Mouse (Mus musculus) limb, embryonic 10.5 days (tissue): ENCODE data around the gene Galnt18. TPM values are rescaled to one million over a fixed set of nuclear protein-coding genes. Genes with fewer than 3 reads are reported as not detected.

Experiments
- DNase-seq: peaks from one replicate; pipeline ENCODE4 v3.0.0-alpha.2; 2017; ENCODE audit warnings: low spot score
- H3K27ac ChIP-seq: fragments of 300-500 bp; sonication (generic); 2 replicates; pipeline ENCODE4 v1.5.1; 2016; ENCODE audit warnings: mild to moderate bottlenecking
- H3K27me3 ChIP-seq: fragments of 300-500 bp; sonication (generic); 2 replicates; pipeline ENCODE4 v1.6.1; 2016; ENCODE audit warnings: low read depth, mild to moderate bottlenecking; ENCODE audit not compliant: poor library complexity, severe bottlenecking
- H3K36me3 ChIP-seq: fragments of 300-500 bp; sonication (generic); 2 replicates; pipeline ENCODE4 v1.6.1; 2016; ENCODE audit warnings: mild to moderate bottlenecking, moderate library complexity
- H3K4me1 ChIP-seq: fragments of 300-500 bp; sonication (generic); 2 replicates; pipeline ENCODE4 v1.6.1; 2016
- H3K4me3 ChIP-seq: fragments of 300-500 bp; sonication (generic); 2 replicates; pipeline ENCODE4 v1.5.1; 2016; ENCODE audit warnings: mild to moderate bottlenecking, moderate library complexity
- H3K9me3 ChIP-seq: fragments of 300-500 bp; sonication (generic); replicated peaks from 2 replicates; pipeline ENCODE4 v1.6.1; 2016; ENCODE audit warnings: mild to moderate bottlenecking
- WGBS: fragments of 180-500 bp; shearing (Covaris S2); methylation state at CpG from one replicate; pipeline ENCODE4 v1.1.7; 2016; 5-methylcytosine and 5-hydroxymethylcytosine counted together
- polyA plus RNA-seq: library from polyadenylated mRNA; unstranded; fragments of >200 nt; fragmentation: Nextera tagmentation; extraction: Ambion mirVana; gene quantifications from 2 replicates; pipeline ENCODE4 v1.2.1, GENCODE M21; 2016

Galnt18 gene
- polyA plus RNA-seq, 1 experiment from 2014 or later = 10.3 TPM

DNA sequence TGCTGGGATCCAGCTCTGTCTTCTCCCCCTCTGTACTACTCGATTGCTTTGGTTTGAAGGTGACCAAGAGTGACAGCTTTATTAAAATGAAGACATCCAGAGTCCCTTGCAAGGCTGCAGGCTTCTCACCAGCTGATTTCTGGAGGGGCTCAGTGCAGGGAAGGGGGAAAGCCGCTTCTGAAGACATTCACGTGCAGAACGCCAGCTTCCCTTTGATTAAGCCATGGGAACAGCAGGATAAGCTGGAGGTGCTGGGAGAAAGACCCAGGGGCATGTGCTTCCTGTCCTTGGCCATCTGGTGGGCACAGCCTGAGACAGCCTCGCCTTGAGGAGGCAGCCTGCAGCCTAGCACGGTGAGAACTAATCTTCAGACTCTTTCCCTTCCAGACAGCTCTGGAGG lies 17.0 kb downstream of the Galnt18 start:
- H3K9me3 ChIP-seq = no peaks in the 10 kb centered on the region

DNA sequence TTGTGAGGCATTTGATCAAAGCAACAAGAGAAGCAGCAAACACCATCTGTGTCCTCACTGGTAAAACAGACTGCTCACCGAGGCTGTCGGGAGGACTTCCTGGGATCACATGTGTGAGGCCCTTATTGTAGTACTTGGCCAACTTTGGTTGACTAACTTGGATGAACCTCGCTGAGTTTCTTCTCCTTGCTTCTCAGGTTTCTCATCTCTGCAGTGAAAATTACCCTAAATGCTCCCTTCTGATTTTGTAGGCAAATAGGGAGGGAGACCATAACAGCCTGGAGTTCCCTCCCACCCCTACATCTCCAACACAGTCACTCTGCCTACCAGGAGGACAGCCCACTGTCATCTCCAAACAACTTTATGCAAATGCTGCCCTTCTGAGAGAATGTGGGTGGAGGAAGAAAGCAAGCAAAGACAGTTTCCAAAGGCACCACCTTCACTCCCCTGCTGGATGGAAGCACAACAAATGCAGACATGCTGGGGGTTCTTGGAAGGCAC lies 31.2 kb downstream of the Galnt18 start:
- H3K27ac ChIP-seq = no peak overlapping the region
- H3K27me3 ChIP-seq = no peaks in the 10 kb centered on the region
- DNase-seq = no peak
- no peaks in the 10 kb centered on the region for H3K4me1 ChIP-seq
- no peak overlapping the region for H3K4me3 ChIP-seq
- no peaks in the 10 kb centered on the region for H3K36me3 ChIP-seq
- 88% methylated on average over 3 of the region's 3 CpGs for WGBS
- H3K9me3 ChIP-seq = no peaks in the 10 kb centered on the region

More for the DNA sequence above, 17.0 kb downstream of the Galnt18 start:
- no peak overlapping the region for H3K4me3 ChIP-seq
- 46% methylated on average over 6 of the region's 6 CpGs for WGBS
- H3K36me3 ChIP-seq = no peaks in the 10 kb centered on the region
- no peak for DNase-seq
- no peak overlapping the region for H3K27ac ChIP-seq
- peaks cover 15% of the 10 kb centered on the region for H3K4me1 ChIP-seq
- no peaks in the 10 kb centered on the region for H3K27me3 ChIP-seq

DNA sequence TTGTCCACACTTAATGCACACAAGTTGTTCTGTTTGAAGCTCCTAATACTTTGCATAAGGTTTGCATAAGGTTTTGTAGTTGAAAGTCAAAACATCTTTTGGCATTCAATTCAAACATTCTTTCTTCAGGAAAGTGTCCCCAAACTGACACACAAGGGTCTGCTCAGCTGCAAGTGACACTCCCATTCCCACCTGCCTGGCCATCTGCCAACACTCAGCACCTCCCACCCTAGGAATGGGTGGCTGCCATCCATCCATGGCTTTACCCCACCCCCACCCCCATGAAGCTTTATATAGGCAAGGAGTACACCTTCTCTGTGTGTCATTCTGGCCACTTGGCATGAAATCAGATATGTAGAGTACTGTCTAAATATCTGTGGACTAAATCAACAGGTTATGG lies 35.0 kb downstream of the Galnt18 start:
- Histone ChIP-seq H3K4me3 (no peak overlapping the region), H3K36me3 (no peaks in the 10 kb centered on the region), H3K9me3 (no peaks in the 10 kb centered on the region), H3K4me1 (peaks cover 4% of the 10 kb centered on the region), H3K27me3 (no peaks in the 10 kb centered on the region), H3K27ac (no peak overlapping the region)
- DNase-seq = no peak

DNA sequence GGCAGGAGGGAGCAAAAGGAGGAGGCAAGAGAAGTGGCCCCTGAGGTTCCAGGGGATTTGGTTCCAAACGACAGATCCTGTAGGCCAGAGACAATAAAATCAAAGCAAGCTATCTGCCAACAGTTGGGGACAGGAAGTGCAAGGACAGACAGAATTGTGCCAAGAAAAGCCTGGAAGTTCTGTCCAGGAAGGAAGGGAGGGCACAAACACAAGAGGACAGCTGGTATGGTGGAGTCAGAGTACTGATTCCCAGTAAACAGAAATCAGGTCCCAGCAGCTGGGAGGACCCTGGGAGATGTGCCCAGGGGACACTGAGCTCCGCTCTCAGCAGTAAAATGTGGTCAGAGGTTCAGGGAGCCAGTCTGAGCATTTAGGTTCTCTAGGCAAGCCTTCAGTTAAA lies 38.2 kb downstream of the Galnt18 start:
- no peaks in the 10 kb centered on the region for H3K9me3 ChIP-seq
- H3K36me3 ChIP-seq = no peaks in the 10 kb centered on the region
- no peak overlapping the region for H3K4me3 ChIP-seq
- no peak for DNase-seq
- WGBS = 62% methylated on average over 2 of the region's 2 CpGs
- no peak overlapping the region for H3K27ac ChIP-seq
- no peaks in the 10 kb centered on the region for H3K27me3 ChIP-seq
- peaks cover 17% of the 10 kb centered on the region for H3K4me1 ChIP-seq

DNA sequence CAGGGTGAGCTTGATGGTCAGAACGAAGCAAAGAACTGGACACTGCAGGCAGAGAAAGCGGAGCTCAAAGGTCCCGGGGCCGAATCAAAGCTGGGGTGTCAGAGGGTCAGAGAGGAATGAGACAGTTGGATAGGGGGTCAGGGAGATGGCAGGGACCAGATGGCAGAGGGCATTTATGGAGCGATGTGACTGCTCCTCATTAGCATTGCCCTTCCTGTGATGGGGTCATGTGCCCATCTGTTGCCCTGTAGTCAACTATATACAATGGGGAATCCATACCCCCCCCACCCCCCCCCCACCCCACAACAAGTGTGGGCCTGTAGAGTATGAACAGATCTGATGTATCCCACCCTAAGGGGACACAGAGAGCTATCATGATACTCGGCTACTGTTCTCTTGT lies 39.7 kb downstream of the Galnt18 start:
- Histone ChIP-seq H3K36me3 (no peaks in the 10 kb centered on the region), H3K27me3 (no peaks in the 10 kb centered on the region), H3K4me1 (peaks cover 17% of the 10 kb centered on the region), H3K27ac (no peak overlapping the region), H3K4me3 (no peak overlapping the region), H3K9me3 (no peaks in the 10 kb centered on the region)
- WGBS = 53% methylated on average over 6 of the region's 6 CpGs
- no peak for DNase-seq

DNA sequence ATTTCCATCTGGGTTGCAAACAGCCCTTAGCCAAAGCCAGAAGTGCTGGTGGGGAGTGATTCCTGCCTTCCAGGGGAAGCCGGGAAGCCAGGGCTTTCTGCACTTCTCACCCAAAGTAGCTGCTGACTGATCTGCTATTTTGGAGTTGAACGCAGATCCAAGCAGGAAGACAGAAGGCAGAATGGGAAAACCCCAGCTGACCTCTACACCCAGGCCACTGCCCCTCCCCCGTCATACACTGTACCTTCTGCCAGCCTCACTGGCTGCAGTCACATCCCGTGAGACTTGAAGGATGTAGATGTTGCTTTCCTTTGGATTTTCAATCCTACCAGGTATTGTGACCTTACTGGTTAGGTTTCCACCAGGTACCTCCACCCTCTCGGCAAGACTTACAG lies 40.4 kb downstream of the Galnt18 start:
- no peaks in the 10 kb centered on the region for H3K27me3 ChIP-seq
- H3K36me3 ChIP-seq = no peaks in the 10 kb centered on the region
- no peaks in the 10 kb centered on the region for H3K9me3 ChIP-seq
- H3K4me3 ChIP-seq = no peak overlapping the region
- DNase-seq = no peak
- H3K27ac ChIP-seq = no peak overlapping the region
- peaks cover 17% of the 10 kb centered on the region for H3K4me1 ChIP-seq
- 51% methylated on average over 5 of the region's 5 CpGs for WGBS

DNA sequence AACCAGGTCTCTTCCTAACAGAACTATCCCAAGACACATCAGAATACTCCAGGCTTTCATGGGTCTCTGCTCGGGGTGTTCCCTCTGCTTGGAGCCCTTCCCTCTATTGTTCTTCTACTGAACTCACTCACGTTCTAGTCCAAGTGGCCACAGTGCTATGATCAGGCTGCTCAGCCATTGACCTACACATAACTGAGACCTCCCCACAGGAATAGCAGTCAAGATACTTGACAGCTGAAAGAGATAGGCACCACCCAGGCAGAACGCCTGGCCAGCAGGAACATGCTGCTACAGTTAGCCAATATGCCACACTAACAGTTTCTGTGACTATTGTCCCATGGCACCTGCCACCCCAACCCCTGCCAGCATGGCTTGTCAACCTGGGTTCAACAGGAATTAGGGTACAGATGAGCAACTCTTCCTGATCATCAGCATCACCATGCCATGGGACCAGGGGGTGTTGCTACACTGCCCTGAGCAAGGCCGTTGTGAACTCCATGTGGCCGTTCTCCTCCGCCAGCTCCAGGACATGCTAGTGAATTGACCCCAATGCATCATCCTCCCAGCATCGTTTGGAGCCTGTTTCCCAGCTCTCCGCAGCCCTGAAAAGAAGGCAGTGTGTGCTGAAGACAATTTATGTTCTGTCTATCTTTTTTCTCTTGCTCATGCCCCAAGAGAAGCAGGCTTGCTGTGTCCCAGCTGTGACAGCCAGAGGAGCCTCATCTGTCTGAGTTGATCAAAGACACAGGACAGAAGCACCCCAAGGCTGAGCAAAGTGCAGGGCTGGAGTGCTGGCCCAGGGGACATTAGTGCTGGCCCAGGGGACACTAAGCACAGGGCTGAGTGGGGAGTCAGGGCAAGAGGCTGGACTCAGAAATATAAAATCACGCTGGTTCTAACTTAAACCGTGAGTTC lies 41.1 kb downstream of the Galnt18 start:
- 60% methylated on average over 10 of the region's 10 CpGs for WGBS
- Histone ChIP-seq H3K27me3 (no peaks in the 10 kb centered on the region), H3K27ac (no peak overlapping the region), H3K4me1 (peaks cover 17% of the 10 kb centered on the region), H3K4me3 (no peak overlapping the region), H3K36me3 (no peaks in the 10 kb centered on the region), H3K9me3 (no peaks in the 10 kb centered on the region)
- no peak for DNase-seq

DNA sequence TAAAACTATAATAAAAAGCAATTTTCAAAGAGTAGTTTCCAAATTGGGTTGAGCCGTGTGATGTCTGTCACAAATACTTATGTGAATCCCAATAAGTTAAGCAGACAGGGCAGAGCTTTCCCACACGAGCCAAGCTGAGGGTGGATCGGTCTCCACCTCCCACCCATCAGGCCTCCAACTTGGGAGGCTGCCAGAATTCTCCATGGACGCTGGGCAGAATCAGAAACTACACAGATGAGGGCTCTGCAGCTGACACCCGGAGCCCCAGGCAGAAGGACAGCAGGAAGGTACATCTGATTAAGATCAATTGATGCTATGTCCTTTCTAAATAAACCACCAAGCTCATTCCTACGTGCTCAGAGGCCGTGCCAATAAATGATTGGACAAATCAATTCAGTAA lies 42.4 kb downstream of the Galnt18 start:
- WGBS = 83% methylated on average over 7 of the region's 7 CpGs
- peaks cover 17% of the 10 kb centered on the region for H3K4me1 ChIP-seq
- H3K4me3 ChIP-seq = no peak overlapping the region
- DNase-seq = no peak
- no peaks in the 10 kb centered on the region for H3K9me3 ChIP-seq
- H3K27ac ChIP-seq = no peak overlapping the region
- H3K36me3 ChIP-seq = no peaks in the 10 kb centered on the region
- no peaks in the 10 kb centered on the region for H3K27me3 ChIP-seq

DNA sequence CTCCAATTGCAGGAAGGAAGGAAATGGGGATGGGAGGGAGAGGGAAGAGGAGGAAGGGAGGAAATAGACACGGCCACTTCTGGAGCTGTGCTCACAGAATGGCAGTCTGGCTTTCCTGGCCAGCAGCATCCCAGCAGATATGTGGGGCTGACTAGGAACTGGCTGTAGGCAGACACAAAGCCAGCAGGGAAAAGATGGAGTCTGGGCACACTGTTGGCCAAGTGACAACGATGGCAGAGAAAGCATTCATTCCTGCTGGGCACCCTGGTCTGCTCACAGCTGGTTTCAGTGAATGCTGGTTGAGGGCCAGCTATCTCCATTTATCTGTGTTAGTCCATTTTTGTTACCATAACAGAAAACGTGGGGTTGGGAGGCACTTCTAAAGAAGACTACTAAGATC lies 43.4 kb downstream of the Galnt18 start:
- Histone ChIP-seq H3K4me1 (peaks cover 17% of the 10 kb centered on the region), H3K36me3 (no peaks in the 10 kb centered on the region), H3K4me3 (no peak overlapping the region), H3K9me3 (no peaks in the 10 kb centered on the region), H3K27ac (no peak overlapping the region), H3K27me3 (no peaks in the 10 kb centered on the region)
- DNase-seq = no peak
- WGBS = 77% methylated on average over 3 of the region's 3 CpGs

DNA sequence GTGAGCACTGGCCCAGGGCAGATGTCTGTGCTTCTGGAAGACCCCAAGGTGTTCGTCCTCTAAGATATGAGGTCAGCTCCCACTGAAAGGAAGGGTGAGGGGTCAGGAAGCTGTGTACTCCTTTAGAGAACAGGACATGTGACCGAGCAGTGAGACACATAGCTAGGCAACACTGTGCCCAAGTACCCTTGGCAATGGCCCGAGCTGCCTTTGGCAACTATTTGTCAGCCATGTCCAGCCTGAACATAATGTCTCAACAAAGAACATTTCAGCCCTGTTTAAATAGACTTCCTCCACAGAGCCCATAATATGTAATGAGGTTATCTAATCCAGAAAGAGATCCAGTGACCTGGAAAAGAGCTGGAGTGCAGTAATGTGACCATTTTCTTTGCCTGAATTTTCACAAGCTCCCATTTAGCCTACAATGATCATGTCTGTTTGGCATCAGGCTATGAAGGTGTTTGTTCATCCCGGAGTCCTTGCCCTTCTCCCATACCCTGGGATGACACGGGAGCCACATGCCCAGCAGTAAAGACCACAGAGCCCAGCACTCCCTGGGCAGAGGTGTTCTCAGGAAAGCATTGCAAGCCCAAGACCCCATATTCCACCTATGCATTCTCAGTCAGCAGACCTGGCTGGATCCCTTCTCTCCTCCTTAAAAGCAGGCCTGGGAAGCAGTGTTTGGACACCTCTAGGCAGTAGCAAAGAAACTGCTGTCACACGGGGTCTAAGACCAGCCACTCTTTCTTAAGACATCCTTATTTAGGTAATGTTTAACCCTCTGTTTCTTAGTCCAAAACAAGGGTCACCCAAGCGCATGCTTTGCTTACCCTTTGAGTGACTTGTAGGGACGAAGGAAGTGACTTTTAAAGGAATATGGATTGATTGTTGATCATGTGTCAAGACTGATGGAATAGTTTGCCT lies 49.2 kb downstream of the Galnt18 start:
- H3K4me3 ChIP-seq = no peak overlapping the region
- WGBS = 92% methylated on average over 8 of the region's 8 CpGs

DNA sequence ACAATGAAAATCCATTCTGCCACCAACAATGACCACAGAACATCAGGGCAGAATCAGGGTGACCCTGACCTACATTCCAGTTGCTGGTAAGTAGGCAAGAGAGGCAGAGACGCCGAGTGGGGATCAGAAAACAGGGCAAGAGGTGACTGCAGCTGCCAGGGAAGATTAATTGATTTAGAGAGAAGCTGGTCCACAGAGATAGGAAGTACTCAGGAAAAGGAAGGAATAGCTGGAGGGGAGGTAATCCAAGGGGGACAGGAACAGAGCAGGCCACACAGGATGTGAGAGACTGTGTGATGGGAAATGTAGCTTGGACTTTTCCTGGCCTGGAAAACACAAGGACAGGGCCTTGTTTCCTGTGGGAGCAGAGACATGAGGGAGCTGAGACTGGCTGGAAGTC lies 52.8 kb downstream of the Galnt18 start:
- H3K36me3 ChIP-seq = no peaks in the 10 kb centered on the region
- H3K4me1 ChIP-seq = no peaks in the 10 kb centered on the region
- H3K27ac ChIP-seq = no peak overlapping the region
- no peak for DNase-seq
- no peak overlapping the region for H3K4me3 ChIP-seq
- no peaks in the 10 kb centered on the region for H3K9me3 ChIP-seq
- no peaks in the 10 kb centered on the region for H3K27me3 ChIP-seq
- 53% methylated on average over 2 of the region's 2 CpGs for WGBS

More for the DNA sequence above, 49.2 kb downstream of the Galnt18 start:
- Histone ChIP-seq H3K27ac (no peak overlapping the region), H3K9me3 (no peaks in the 10 kb centered on the region), H3K4me1 (no peaks in the 10 kb centered on the region), H3K27me3 (no peaks in the 10 kb centered on the region), H3K36me3 (no peaks in the 10 kb centered on the region)
- no peak for DNase-seq

DNA sequence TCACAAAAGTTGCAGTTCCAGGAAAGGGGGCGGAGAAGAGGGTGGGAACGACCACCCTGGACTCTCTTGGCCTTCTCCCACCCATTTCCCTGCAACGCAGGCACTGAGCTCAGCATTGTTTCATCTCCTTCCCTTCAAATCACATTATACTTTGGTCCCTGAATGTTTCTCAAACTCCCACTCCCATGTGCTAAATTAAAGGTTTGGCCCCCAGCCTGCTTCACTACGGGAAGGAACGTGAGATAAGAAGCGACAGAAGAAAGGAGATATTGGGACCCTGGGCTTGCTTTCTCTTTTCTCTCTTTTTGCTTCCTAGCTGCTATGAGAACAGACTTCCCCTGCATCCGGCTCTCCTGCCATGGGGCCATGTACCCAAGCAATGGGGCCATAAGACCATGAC lies 55.0 kb downstream of the Galnt18 start:
- no peaks in the 10 kb centered on the region for H3K9me3 ChIP-seq
- DNase-seq = no peak
- H3K4me3 ChIP-seq = no peak overlapping the region
- 77% methylated on average over 7 of the region's 7 CpGs for WGBS
- no peaks in the 10 kb centered on the region for H3K27me3 ChIP-seq
- no peak overlapping the region for H3K27ac ChIP-seq
- H3K36me3 ChIP-seq = no peaks in the 10 kb centered on the region
- no peaks in the 10 kb centered on the region for H3K4me1 ChIP-seq

DNA sequence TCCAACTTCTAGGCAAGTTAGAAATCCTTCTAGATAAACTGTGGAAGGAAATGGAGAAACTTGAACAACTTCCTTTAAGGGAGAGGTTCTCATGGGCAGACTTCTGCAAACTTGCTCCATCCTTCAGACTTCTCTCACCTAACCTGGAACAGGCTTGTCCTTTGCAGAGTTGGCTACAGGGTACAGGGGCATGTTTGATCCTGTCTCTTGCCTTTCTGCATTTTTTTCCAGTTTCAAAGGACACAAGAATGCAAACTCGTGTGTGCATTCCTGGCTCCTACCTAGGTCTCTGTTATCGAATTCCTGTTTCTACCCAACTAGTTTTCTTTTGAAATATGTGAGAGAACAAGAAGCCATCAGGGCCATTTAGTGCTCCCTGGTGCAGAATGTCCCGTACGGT lies 55.8 kb downstream of the Galnt18 start:
- H3K9me3 ChIP-seq = no peaks in the 10 kb centered on the region
- H3K27me3 ChIP-seq = no peaks in the 10 kb centered on the region
- no peak overlapping the region for H3K4me3 ChIP-seq
- H3K4me1 ChIP-seq = no peaks in the 10 kb centered on the region
- H3K36me3 ChIP-seq = no peaks in the 10 kb centered on the region
- DNase-seq = no peak
- 81% methylated on average over 4 of the region's 4 CpGs for WGBS
- no peak overlapping the region for H3K27ac ChIP-seq
